Mouse (Mus musculus): ENCODE data around the gene Pygo2. TPM values are rescaled to one million over a fixed set of nuclear protein-coding genes. Genes with fewer than 3 reads are reported as not detected.

Gene Pygo2
- polyA plus RNA-seq, 1 experiment from 2014 or later: 52.5 TPM

GRCm38 (mm10) chr3:89391663-89392511, 38.1 kb upstream of the Pygo2 start:
- Histone ChIP-seq H3K9ac (ENCODE audit: low read length) (peak overlapping the region; percentile 60), H3K27me3 (ENCODE audit: control insufficient read depth, insufficient read depth, low read length) (peaks cover 16% of the 10 kb centered on the region), H3K9me3 (ENCODE audit: control insufficient read depth, low read length) (no peaks in the 10 kb centered on the region), H3K36me3 (ENCODE audit: control insufficient read depth, insufficient read depth, low read length) (no peaks in the 10 kb centered on the region), H3K27ac (ENCODE audit: low read depth, low read length) (no peak overlapping the region), H3K4me3 (ENCODE audit: low read depth, low read length) (peak overlapping the region; percentile 44), H3K4me1 (ENCODE audit: control insufficient read depth, insufficient read depth, low read length) (peaks cover 41% of the 10 kb centered on the region), H3K4me2 (peak overlapping the region; percentile 84)
- DNase-seq (ENCODE audit: low spot score, missing footprints) (peak; percentile 95), ATAC-seq (ENCODE audit: low FRiP score) (no peak)
- WGBS: under 1% methylated on average over 56 of the region's 56 CpGs

- no peaks in the 10 kb centered on the region for H3K9me3 ChIP-seq (ENCODE audit: control insufficient read depth, low read length)
- H3K27me3 ChIP-seq (ENCODE audit: control insufficient read depth, insufficient read depth, low read length): peaks cover 16% of the 10 kb centered on the region
- peaks cover 41% of the 10 kb centered on the region for H3K4me1 ChIP-seq (ENCODE audit: control insufficient read depth, insufficient read depth, low read length)
- H3K4me2 ChIP-seq: peak overlapping the region; percentile 84
- H3K27ac ChIP-seq (ENCODE audit: low read depth, low read length): no peak overlapping the region
- no peak for ATAC-seq (ENCODE audit: low FRiP score)
- peak overlapping the region; percentile 27; the same call in 1 of the 2 replicates for H3K9ac ChIP-seq (ENCODE audit: low read length)
- peak; percentile 92 for DNase-seq (ENCODE audit: low spot score, missing footprints)
- under 1% methylated on average over 14 of the region's 24 CpGs for WGBS
- no peaks in the 10 kb centered on the region for H3K36me3 ChIP-seq (ENCODE audit: control insufficient read depth, insufficient read depth, low read length)
- H3K4me3 ChIP-seq (ENCODE audit: low read depth, low read length): peak overlapping the region; percentile 44
These were observed 37.1 kb upstream of the Pygo2 start for GRCm38 (mm10) chr3:89392871-89393311.

GRCm38 (mm10) chr3:89393605-89394004, 36.4 kb upstream of the Pygo2 start:
- H3K9ac ChIP-seq (ENCODE audit: low read length): peak overlapping the region; percentile 53
- 1% methylated on average over 15 of the region's 15 CpGs for WGBS
- peaks cover 16% of the 10 kb centered on the region for H3K27me3 ChIP-seq (ENCODE audit: control insufficient read depth, insufficient read depth, low read length)
- H3K4me2 ChIP-seq: peak overlapping the region; percentile 84
- no peaks in the 10 kb centered on the region for H3K9me3 ChIP-seq (ENCODE audit: control insufficient read depth, low read length)
- peak overlapping the region; percentile 62; the same call in 1 of the 2 replicates for H3K27ac ChIP-seq (ENCODE audit: low read depth, low read length)
- peak overlapping the region; percentile 44 for H3K4me3 ChIP-seq (ENCODE audit: low read depth, low read length)
- no peaks in the 10 kb centered on the region for H3K36me3 ChIP-seq (ENCODE audit: control insufficient read depth, insufficient read depth, low read length)
- ATAC-seq (ENCODE audit: low FRiP score): peak; percentile 95
- DNase-seq (ENCODE audit: low spot score, missing footprints): no peak
- H3K4me1 ChIP-seq (ENCODE audit: control insufficient read depth, insufficient read depth, low read length): peaks cover 41% of the 10 kb centered on the region

GRCm38 (mm10) chr3:89394006-89394893, 35.8 kb upstream of the Pygo2 start, which contains the start of gene Zbtb7b:
TSS of gene Zbtb7b (minus strand) at chr3:89394776.
- H3K4me3 ChIP-seq (ENCODE audit: low read depth, low read length): peak within 1 kb of the TSS; percentile 42
- ATAC-seq (ENCODE audit: low FRiP score) (peak; percentile 53), DNase-seq (ENCODE audit: low spot score, missing footprints) (peak; percentile 98)
- peaks cover 16% of the 10 kb centered on the region for H3K27me3 ChIP-seq (ENCODE audit: control insufficient read depth, insufficient read depth, low read length)
- H3K27ac ChIP-seq (ENCODE audit: low read depth, low read length): peak within 1 kb of the TSS; percentile 62; the same call in 1 of the 2 replicates
- peak within 1 kb of the TSS; percentile 53 for H3K9ac ChIP-seq (ENCODE audit: low read length)
- WGBS: under 1% methylated on average over 42 of the region's 42 CpGs
- H3K4me2 ChIP-seq: peak within 1 kb of the TSS; percentile 84
- no peaks in the 10 kb centered on the region for H3K36me3 ChIP-seq (ENCODE audit: control insufficient read depth, insufficient read depth, low read length)
- H3K4me1 ChIP-seq (ENCODE audit: control insufficient read depth, insufficient read depth, low read length): peaks cover 41% of the 10 kb centered on the region
- no peaks in the 10 kb centered on the region for H3K9me3 ChIP-seq (ENCODE audit: control insufficient read depth, low read length)

GRCm38 (mm10) chr3:89394894-89395256, 35.1 kb upstream of the Pygo2 start:
- H3K27me3 ChIP-seq (ENCODE audit: control insufficient read depth, insufficient read depth, low read length): peaks cover 16% of the 10 kb centered on the region
- ATAC-seq (ENCODE audit: low FRiP score) (peak; percentile 25), DNase-seq (ENCODE audit: low spot score, missing footprints) (peak; percentile 96)

GRCm38 (mm10) chr3:89395419-89395805, 34.6 kb upstream of the Pygo2 start:
- Histone ChIP-seq H3K4me2 (peak overlapping the region; percentile 84), H3K27ac (ENCODE audit: low read depth, low read length) (no peak overlapping the region), H3K4me3 (ENCODE audit: low read depth, low read length) (peak overlapping the region; percentile 42), H3K27me3 (ENCODE audit: control insufficient read depth, insufficient read depth, low read length) (peaks cover 16% of the 10 kb centered on the region), H3K9ac (ENCODE audit: low read length) (no peak overlapping the region; the same call in 1 of the 2 replicates), H3K9me3 (ENCODE audit: control insufficient read depth, low read length) (no peaks in the 10 kb centered on the region), H3K36me3 (ENCODE audit: control insufficient read depth, insufficient read depth, low read length) (no peaks in the 10 kb centered on the region), H3K4me1 (ENCODE audit: control insufficient read depth, insufficient read depth, low read length) (peaks cover 41% of the 10 kb centered on the region)
- DNase-seq (ENCODE audit: low spot score, missing footprints): peak; percentile 87
- 2% methylated on average over 10 of the region's 10 CpGs for WGBS
- no peak for ATAC-seq (ENCODE audit: low FRiP score)

More at GRCm38 (mm10) chr3:89394894-89395256, 35.1 kb upstream of the Pygo2 start:
- Histone ChIP-seq H3K27ac (ENCODE audit: low read depth, low read length) (no peak overlapping the region), H3K9ac (ENCODE audit: low read length) (peak overlapping the region; percentile 53), H3K4me2 (peak overlapping the region; percentile 84), H3K36me3 (ENCODE audit: control insufficient read depth, insufficient read depth, low read length) (no peaks in the 10 kb centered on the region), H3K9me3 (ENCODE audit: control insufficient read depth, low read length) (no peaks in the 10 kb centered on the region), H3K4me3 (ENCODE audit: low read depth, low read length) (peak overlapping the region; percentile 42), H3K4me1 (ENCODE audit: control insufficient read depth, insufficient read depth, low read length) (peaks cover 41% of the 10 kb centered on the region)
- WGBS: 0% methylated on average over 12 of the region's 12 CpGs

GRCm38 (mm10) chr3:89395806-89396653, 34.0 kb upstream of the Pygo2 start:
- peak; percentile 94 for DNase-seq (ENCODE audit: low spot score, missing footprints)
- peaks cover 38% of the 10 kb centered on the region for H3K4me1 ChIP-seq (ENCODE audit: control insufficient read depth, insufficient read depth, low read length)
- H3K4me2 ChIP-seq: peak overlapping the region; percentile 84

GRCm38 (mm10) chr3:89396654-89397005, 33.4 kb upstream of the Pygo2 start:
- DNase-seq (ENCODE audit: low spot score, missing footprints): no peak
- ATAC-seq (ENCODE audit: low FRiP score): no peak
- WGBS: 3% methylated on average over 4 of the region's 4 CpGs
- peak overlapping the region; percentile 84 for H3K4me2 ChIP-seq
- peaks cover 33% of the 10 kb centered on the region for H3K4me1 ChIP-seq (ENCODE audit: control insufficient read depth, insufficient read depth, low read length)
- peaks cover 10% of the 10 kb centered on the region for H3K27me3 ChIP-seq (ENCODE audit: control insufficient read depth, insufficient read depth, low read length)
- no peaks in the 10 kb centered on the region for H3K9me3 ChIP-seq (ENCODE audit: control insufficient read depth, low read length)
- no peak overlapping the region for H3K27ac ChIP-seq (ENCODE audit: low read depth, low read length)
- H3K36me3 ChIP-seq (ENCODE audit: control insufficient read depth, insufficient read depth, low read length): no peaks in the 10 kb centered on the region
- H3K4me3 ChIP-seq (ENCODE audit: low read depth, low read length): peak overlapping the region; percentile 42; the same call in 1 of the 2 replicates
- H3K9ac ChIP-seq (ENCODE audit: low read length): peak overlapping the region; percentile 50; the same call in 1 of the 2 replicates

More at GRCm38 (mm10) chr3:89395806-89396653, 34.0 kb upstream of the Pygo2 start:
- no peak for ATAC-seq (ENCODE audit: low FRiP score)
- Histone ChIP-seq H3K9me3 (ENCODE audit: control insufficient read depth, low read length) (no peaks in the 10 kb centered on the region), H3K36me3 (ENCODE audit: control insufficient read depth, insufficient read depth, low read length) (no peaks in the 10 kb centered on the region), H3K9ac (ENCODE audit: low read length) (peak overlapping the region; percentile 50), H3K27ac (ENCODE audit: low read depth, low read length) (no peak overlapping the region), H3K4me3 (ENCODE audit: low read depth, low read length) (peak overlapping the region; percentile 42), H3K27me3 (ENCODE audit: control insufficient read depth, insufficient read depth, low read length) (peaks cover 12% of the 10 kb centered on the region)
- WGBS: under 1% methylated on average over 44 of the region's 44 CpGs
